Comparison of ENCODE assay signal across 14 mouse cellular contexts in the genomic region with DNA sequence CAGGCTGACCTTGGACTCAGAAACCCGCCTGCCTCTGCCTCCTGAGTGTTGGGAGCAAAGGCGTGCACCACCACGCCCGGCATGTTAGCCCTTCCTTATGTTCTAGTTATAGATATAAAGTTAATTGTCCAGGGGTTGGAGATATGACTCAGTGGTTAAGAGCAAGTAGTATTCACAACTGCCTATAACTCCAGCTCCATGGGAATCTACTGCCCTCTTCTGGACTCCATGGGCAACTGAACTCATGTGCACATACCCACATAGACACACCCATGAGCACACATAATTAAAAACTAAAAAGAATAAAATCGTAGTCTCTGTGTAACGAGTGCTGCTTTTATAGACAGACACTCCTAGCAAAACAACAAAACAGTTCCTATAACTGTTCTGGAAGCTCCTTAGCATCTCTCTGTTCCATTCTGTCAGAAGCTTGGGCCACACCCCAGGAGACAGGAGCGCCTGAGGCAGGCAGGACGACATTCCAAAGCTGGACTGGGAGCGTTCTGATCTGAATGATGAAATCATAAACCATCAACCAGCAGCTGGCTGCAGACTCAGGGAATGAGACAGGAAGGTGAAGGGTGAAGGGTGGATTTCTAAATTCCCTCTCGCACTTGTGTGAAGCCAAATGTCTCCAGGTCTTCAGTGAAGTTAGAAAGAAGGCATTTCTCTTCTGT.
DNase-seq lines count a peak whose midpoint lies in the region; TF ChIP-seq lines count a peak whose summit lies in the region.
"Had no signal": no experiment of that assay in that cellular context is flagged by ENCODE, and none has a peak within 500 bp of the region (broad histone marks: within the 10 kb centered on the region; RNA-seq: fewer than 3 reads in every experiment).

No protein-coding gene starts in this region.

- no peak for DNase-seq in gastrocnemius, adult 2 months
- DNase-seq in gastrocnemius, adult 18-20 months (ENCODE audit: low spot score) = no peak
- DNase-seq in lung, postnatal 10 days = peak; percentile 33
- DNase-seq in lung, postnatal 25 days (ENCODE audit: low spot score) = no peak
- no peak for DNase-seq in kidney, adult 9 months
- no peak for DNase-seq in frontal cortex, postnatal 36 days (ENCODE audit: low spot score in 2 of 2)
- no peak for DNase-seq in testis, postnatal 14 days (ENCODE audit: low spot score)
- DNase-seq: cerebellum, adult 11-12 months; gastrocnemius, postnatal 36 days; kidney, adult 11 months had no signal

- no peak overlapping the region for H3K27ac ChIP-seq in gastrocnemius, adult 2 months
- H3K27ac ChIP-seq in brown adipose tissue, adult 24 weeks (replicated peaks; ENCODE audit: low read depth, low read length) = 0 out of 2 replicates have a peak overlapping the region, but pooled peaks have one; percentile 2
- H3K27ac ChIP-seq: heart, embryonic 15.5 days; hindbrain, embryonic 12.5 days; neural tube, embryonic 13.5 days had no signal

- intact Hi-C loops in gastrocnemius, adult 2 months (cut with DNase I) = no loop called here

- peak; percentile 14; the same call in 1 of the 2 replicates for TF ChIP-seq CTCF in gastrocnemius, adult 2 months (IDR thresholded peaks at IDR 0.05)

- no peaks in the 10 kb centered on the region for H3K4me1 ChIP-seq in brown adipose tissue, adult 24 weeks (ENCODE audit: control insufficient read depth, insufficient read depth, insufficient read length, low read length)
- H3K4me1 ChIP-seq: hindbrain, embryonic 12.5 days had no signal

- H3K4me3 ChIP-seq in gastrocnemius, adult 2 months = no peak overlapping the region
- no peak overlapping the region for H3K4me3 ChIP-seq in brown adipose tissue, adult 24 weeks (ENCODE audit: insufficient read depth, low read depth, low read length)
- H3K4me3 ChIP-seq: heart, embryonic 15.5 days; hindbrain, embryonic 12.5 days; neural tube, embryonic 13.5 days had no signal
